Mouse (Mus musculus) bone marrow, adult 2 months (tissue): ENCODE data around the gene Tgds.

ENCODE experiments used
- CTCF ChIP-seq: fragments of 200-500 bp; IDR thresholded peaks from 2 replicates; pipeline ENCODE4 v1.5.1; 2011; ENCODE audit warnings: low read length, control low read depth; ENCODE audit not compliant: control insufficient read depth, insufficient read depth
- POLR2A ChIP-seq: fragments of 200-500 bp; IDR thresholded peaks from 2 replicates; pipeline ENCODE4 v1.6.1; 2011; ENCODE audit warnings: low read depth, mild to moderate bottlenecking, control low read depth, low read length, borderline replicate concordance; ENCODE audit not compliant: control insufficient read depth

- TF ChIP-seq POLR2A = no peak
- TF ChIP-seq CTCF = no peak
Observed at GRCm38 (mm10) chr14:118086271-118087035, 46.1 kb downstream of the Tgds start.
